Mouse (Mus musculus) yolk sac, embryonic 10.5 days (tissue): ENCODE data around the gene 4930583I09Rik.

Source experiments
- DNase-seq: peaks from one replicate; pipeline ENCODE4 v3.0.0-alpha.2; 2017; ENCODE audit warnings: low spot score

The 4930583I09Rik gene

GRCm38 (mm10) chr17:64802168-64802955 lies 33.5 kb downstream of the 4930583I09Rik start:
- peak; percentile 14 for DNase-seq

- DNase-seq = no peak
These were observed 43.2 kb downstream of the 4930583I09Rik start for GRCm38 (mm10) chr17:64792623-64793022.

GRCm38 (mm10) chr17:64792076-64792475 lies 43.8 kb downstream of the 4930583I09Rik start:
- DNase-seq = no peak

GRCm38 (mm10) chr17:64789175-64789574 lies 46.7 kb downstream of the 4930583I09Rik start:
- DNase-seq = no peak

GRCm38 (mm10) chr17:64788301-64788700 lies 47.6 kb downstream of the 4930583I09Rik start:
- no peak for DNase-seq

- no peak for DNase-seq
These were observed 49.9 kb downstream of the 4930583I09Rik start for GRCm38 (mm10) chr17:64785961-64786360.
